Mouse (Mus musculus): ENCODE measurements at regions not wholly inside any gene's neighbourhood (a gene's known extent, or its start where the extent isn't known, plus 50 kb on each side); places are given as distances from the start of the nearest gene placed in this dataset.

- H3K9ac ChIP-seq (ENCODE audit: control insufficient read depth, low read depth, low read length, poor library complexity, severe bottlenecking): no peak overlapping the region
- DNase-seq (ENCODE audit: low read depth, low spot score): no peak
- no peak overlapping the region for H3K4me3 ChIP-seq (ENCODE audit: control insufficient read depth in 1 of 2, insufficient read depth in 1 of 2, low read depth in 2 of 2, low read length in 2 of 2)
- no peaks in the 10 kb centered on the region for H3K4me1 ChIP-seq (ENCODE audit: control insufficient read depth in 1 of 2, insufficient read depth in 2 of 2, low read length in 2 of 2)
- no peaks in the 10 kb centered on the region for H3K79me2 ChIP-seq (ENCODE audit: control insufficient read depth, insufficient read depth, low read length, poor library complexity)
- H3K9me3 ChIP-seq (replicated peaks; ENCODE audit: insufficient read depth, low read length): no peaks in the 10 kb centered on the region
- TF ChIP-seq HCFC1 (IDR thresholded peaks at IDR 0.05; ENCODE audit: low read depth, low read length) (no peak), MXI1 (IDR thresholded peaks at IDR 0.05; ENCODE audit: low read depth, low read length) (no peak), JUND (IDR thresholded peaks at IDR 0.05; ENCODE audit: low read depth, low read length) (no peak), ETS1 (IDR thresholded peaks at IDR 0.05; ENCODE audit: low read depth, low read length) (no peak)
- no peaks in the 10 kb centered on the region for H3K27me3 ChIP-seq (ENCODE audit: control insufficient read depth in 1 of 2, insufficient read depth in 2 of 2, low read length in 2 of 2)
- H3K27ac ChIP-seq (ENCODE audit: control insufficient read depth, low read depth, low read length): no peak overlapping the region
- no peaks in the 10 kb centered on the region for H3K36me3 ChIP-seq (ENCODE audit: control insufficient read depth in 1 of 2, insufficient read depth in 2 of 2, low read length in 2 of 2)
These were observed 130.5 kb upstream of the C1qtnf7 start for GRCm38 (mm10) chr5:43384689-43385375.

- H3K27ac ChIP-seq (ENCODE audit: control insufficient read depth, low read depth, low read length): no peak overlapping the region
- TF ChIP-seq UBTF (IDR thresholded peaks at IDR 0.05; ENCODE audit: borderline replicate concordance, insufficient read depth, low read depth, low read length) (no peak), ZMIZ1 (IDR thresholded peaks at IDR 0.05; ENCODE audit: low read depth, low read length) (no peak), E2F4 (IDR thresholded peaks at IDR 0.05; ENCODE audit: borderline replicate concordance, low read depth, low read length) (no peak), MYC (IDR thresholded peaks at IDR 0.05; ENCODE audit: low read depth, low read length) (no peak)
- peaks cover 0 to 3% of the 10 kb centered on the region in 2 experiments; a peak in 1 of 4 replicates for H3K4me1 ChIP-seq (ENCODE audit: control insufficient read depth in 1 of 2, insufficient read depth in 2 of 2, low read length in 2 of 2)
- peaks cover 0 to 2% of the 10 kb centered on the region in 2 experiments; a peak in 1 of 4 replicates for H3K36me3 ChIP-seq (ENCODE audit: control insufficient read depth in 1 of 2, insufficient read depth in 2 of 2, low read length in 2 of 2)
- no peaks in the 10 kb centered on the region for H3K9me3 ChIP-seq (replicated peaks; ENCODE audit: insufficient read depth, low read length)
- no peak overlapping the region for H3K9ac ChIP-seq (ENCODE audit: control insufficient read depth, low read depth, low read length, poor library complexity, severe bottlenecking)
- DNase-seq (ENCODE audit: low read depth, low spot score): no peak
- H3K79me2 ChIP-seq (ENCODE audit: control insufficient read depth, insufficient read depth, low read length, poor library complexity): no peaks in the 10 kb centered on the region
- no peak overlapping the region for H3K4me3 ChIP-seq (ENCODE audit: control insufficient read depth in 1 of 2, insufficient read depth in 1 of 2, low read depth in 2 of 2, low read length in 2 of 2)
- peaks cover 0 to 2% of the 10 kb centered on the region in 2 experiments; a peak in 2 of 4 replicates for H3K27me3 ChIP-seq (ENCODE audit: control insufficient read depth in 1 of 2, insufficient read depth in 2 of 2, low read length in 2 of 2)
These were observed 124.3 kb upstream of the C1qtnf7 start for GRCm38 (mm10) chr5:43390997-43391396.

GRCm38 (mm10) chr5:43391412-43392029, 123.8 kb upstream of the C1qtnf7 start:
- Histone ChIP-seq H3K4me3 (ENCODE audit: control insufficient read depth in 1 of 2, insufficient read depth in 1 of 2, low read depth in 2 of 2, low read length in 2 of 2) (no peak overlapping the region), H3K27me3 (ENCODE audit: control insufficient read depth in 1 of 2, insufficient read depth in 2 of 2, low read length in 2 of 2) (peaks cover 0 to 2% of the 10 kb centered on the region in 2 experiments; a peak in 2 of 4 replicates), H3K79me2 (ENCODE audit: control insufficient read depth, insufficient read depth, low read length, poor library complexity) (no peaks in the 10 kb centered on the region), H3K9ac (ENCODE audit: control insufficient read depth, low read depth, low read length, poor library complexity, severe bottlenecking) (no peak overlapping the region), H3K4me1 (ENCODE audit: control insufficient read depth in 1 of 2, insufficient read depth in 2 of 2, low read length in 2 of 2) (peaks cover 0 to 3% of the 10 kb centered on the region in 2 experiments; a peak in 1 of 4 replicates), H3K27ac (ENCODE audit: control insufficient read depth, low read depth, low read length) (no peak overlapping the region), H3K9me3 (replicated peaks; ENCODE audit: insufficient read depth, low read length) (no peaks in the 10 kb centered on the region), H3K36me3 (ENCODE audit: control insufficient read depth in 1 of 2, insufficient read depth in 2 of 2, low read length in 2 of 2) (peaks cover 0 to 2% of the 10 kb centered on the region in 2 experiments; a peak in 2 of 4 replicates)
- DNase-seq (ENCODE audit: low read depth, low spot score): peak; percentile 53
- TF ChIP-seq NRF1 (IDR thresholded peaks at IDR 0.05; ENCODE audit: insufficient read depth, low read depth, low read length, poor library complexity, severe bottlenecking) (no peak), RAD21 (IDR thresholded peaks at IDR 0.05; ENCODE audit: low read depth, low read length) (peak; percentile 86), SMC3 (IDR thresholded peaks at IDR 0.05; ENCODE audit: low read depth, low read length) (peak; percentile 88), ZC3H11A (IDR thresholded peaks at IDR 0.05; ENCODE audit: low read depth, low read length) (peak; percentile 63), CTCF (IDR thresholded peaks at IDR 0.05 in 2 of 3, conservative IDR thresholded peaks at IDR 0.05 in 1 of 3; ENCODE audit: control insufficient read depth in 1 of 3, insufficient read depth in 1 of 3, low read depth in 2 of 3, low read length in 3 of 3, poor library complexity in 1 of 3, severe bottlenecking in 1 of 3) (peak; percentile 37 to 84 (median 74)), BHLHE40 (IDR thresholded peaks at IDR 0.05; ENCODE audit: borderline replicate concordance, low read depth, low read length) (no peak)

All from MEL (cell line).